Mouse (Mus musculus) right cerebral cortex, postnatal 4 days (tissue): ENCODE results near the gene Meox1.

Experiments
- DNase-seq: peaks from one replicate; pipeline ENCODE4 v3.0.0-alpha.2; 2022

The Meox1 gene

DNA sequence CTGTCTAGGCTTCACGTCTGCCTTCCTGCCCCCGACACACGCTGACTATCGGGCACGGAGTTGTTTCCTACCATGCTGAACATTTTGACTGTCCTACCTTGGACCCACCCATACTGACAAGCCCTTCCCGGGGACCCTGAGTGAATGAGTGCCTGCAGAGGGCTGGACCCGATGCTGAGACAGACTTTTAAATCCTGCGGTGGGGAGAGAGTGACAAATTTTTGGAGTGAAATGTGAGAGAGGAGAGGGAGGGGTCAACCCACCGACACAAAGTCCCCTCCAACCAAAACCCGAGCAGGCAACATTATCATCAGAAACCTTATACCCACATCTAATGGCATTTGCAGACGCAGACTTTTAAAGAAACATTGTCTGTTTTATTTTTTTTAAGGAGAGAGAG, at the start of gene Meox1:
Meox1 (minus strand) TSS at position 171 of the 400 bp plus-strand sequence.
- no peak for DNase-seq

DNA sequence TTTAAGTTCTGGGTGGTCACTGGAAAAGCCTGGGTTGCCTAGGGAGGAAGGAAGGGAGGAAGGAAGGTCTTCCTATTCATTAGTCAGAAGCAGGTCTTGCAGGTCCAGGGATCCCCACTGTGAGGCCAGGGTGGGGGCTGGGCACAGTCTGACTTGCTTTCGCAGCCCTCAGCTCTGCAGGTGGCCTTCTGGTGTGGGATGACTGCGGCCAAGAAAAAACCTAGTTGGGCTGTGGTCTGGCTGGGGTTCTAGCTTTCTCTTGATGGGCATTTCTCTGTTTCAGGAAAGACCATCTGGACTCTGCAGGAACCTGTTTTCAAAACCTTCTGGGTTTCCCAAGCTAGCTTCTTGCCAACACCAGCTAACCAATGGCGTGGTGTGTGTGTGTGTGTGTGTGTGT, 48.9 kb upstream of the Meox1 start:
- no peak for DNase-seq

DNA sequence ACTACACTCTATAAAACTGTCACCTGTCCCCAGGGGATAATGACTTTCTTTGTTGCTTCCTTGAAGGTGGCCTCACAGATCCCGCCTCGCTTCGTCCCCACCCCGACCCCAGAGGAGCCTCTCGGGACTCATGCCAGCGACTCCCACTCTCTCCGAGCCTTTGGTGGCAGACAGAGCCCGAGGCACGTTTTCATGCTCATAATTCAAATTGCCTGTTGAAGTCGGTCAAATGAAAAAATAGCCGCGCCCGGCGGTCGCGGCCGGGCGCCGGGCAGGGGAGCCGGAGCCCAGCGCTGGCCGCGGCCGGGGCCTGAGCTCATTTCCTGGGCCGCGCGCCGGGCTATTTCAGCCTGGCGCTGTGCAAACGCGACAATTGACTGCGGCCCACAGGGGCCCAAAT, 42.9 kb upstream of the Meox1 start:
- peak; percentile 41 for DNase-seq

DNA sequence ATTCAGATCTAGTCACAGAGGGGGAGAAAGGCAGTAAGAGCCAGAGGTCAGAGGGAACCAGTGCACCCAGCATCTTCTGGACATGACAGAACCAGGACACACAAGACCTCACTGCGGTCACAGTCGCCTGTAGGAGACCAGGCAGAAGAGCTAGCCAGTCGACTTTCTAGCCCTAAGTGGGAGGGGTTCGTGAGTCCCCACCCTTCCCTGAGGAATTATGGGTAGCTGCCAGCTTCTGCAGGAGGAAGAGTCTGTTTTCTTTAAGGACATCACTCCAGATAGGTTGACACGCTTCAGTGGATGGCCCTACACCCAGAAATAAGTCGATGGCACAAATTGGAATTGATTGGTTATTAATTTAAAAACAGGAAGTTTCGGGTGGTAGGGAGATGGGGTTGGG, 42.2 kb upstream of the Meox1 start:
- DNase-seq: no peak

DNA sequence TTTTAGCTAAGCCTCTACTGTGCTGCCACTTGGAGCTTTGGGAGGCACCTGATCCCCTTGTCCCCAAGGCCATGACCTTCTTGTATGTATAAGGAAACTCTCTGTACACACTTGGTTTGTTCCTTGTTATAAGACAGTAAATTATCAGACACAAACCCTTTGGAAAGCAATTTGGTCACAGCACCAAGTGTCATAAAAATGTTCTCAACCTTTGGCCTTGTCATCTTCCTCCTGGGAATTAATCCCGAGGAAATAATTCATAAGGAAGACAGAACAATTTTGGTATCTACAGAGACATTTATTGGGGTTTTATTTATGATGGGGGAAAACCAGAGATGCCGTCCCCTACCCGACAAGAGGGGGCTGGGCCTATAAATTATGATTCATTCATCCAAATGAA, 41.6 kb upstream of the Meox1 start:
- no peak for DNase-seq

DNA sequence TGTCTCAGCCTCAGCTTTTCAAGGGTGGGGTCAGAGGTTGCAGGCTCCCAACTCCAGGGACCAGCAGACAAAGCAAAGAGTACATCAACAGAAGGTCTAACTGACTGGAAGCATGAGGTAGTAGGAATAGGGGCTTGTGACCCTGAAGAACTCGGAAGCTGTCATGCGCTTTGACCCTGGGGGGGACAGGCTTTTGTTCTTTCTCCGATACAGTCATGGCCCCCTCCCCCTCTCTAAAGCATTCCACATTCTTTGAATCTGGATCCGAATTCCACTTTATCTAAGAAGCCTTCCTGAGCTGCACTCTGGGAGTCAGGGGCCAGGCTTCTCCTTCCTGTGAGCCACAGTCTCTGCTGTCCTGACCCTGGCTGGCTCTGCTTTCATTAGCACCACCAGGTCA, 37.8 kb upstream of the Meox1 start:
- no peak for DNase-seq

DNA sequence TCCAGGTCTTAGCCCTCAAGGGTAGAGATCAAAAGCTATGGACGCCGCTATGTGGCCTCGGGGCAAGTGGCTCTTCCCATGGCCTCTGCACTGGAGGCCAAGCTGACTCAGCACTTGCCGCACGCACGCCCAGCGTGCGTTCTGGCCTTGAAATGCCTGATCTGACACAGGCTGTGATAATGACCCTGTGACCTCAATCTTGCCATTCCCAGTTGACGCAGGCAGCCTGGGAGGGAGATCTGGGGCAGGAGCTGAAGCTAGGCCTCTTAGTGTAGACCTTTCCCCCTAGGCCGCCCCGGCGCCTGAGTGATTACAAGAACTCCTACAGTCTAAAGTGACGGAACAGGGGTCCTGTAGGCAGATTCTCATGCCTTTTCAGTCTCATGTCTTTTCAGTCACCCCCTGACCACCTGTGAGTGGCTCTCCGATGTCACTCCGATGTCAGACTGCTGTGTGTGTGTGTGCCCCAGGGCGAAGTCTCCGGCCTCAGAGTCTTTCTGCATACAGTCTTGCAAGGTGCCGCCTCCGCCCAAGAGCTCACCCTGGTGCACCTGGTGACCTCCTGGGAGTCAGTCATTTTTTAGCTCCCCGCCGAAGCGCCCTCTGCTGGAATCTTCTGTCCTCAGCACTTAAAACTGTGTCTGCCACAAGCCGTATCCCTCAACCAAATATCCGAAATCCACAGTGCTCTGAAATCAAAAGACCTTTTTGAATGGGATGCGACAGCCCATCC, 34.0 kb upstream of the Meox1 start:
- DNase-seq: peak; percentile 34

DNA sequence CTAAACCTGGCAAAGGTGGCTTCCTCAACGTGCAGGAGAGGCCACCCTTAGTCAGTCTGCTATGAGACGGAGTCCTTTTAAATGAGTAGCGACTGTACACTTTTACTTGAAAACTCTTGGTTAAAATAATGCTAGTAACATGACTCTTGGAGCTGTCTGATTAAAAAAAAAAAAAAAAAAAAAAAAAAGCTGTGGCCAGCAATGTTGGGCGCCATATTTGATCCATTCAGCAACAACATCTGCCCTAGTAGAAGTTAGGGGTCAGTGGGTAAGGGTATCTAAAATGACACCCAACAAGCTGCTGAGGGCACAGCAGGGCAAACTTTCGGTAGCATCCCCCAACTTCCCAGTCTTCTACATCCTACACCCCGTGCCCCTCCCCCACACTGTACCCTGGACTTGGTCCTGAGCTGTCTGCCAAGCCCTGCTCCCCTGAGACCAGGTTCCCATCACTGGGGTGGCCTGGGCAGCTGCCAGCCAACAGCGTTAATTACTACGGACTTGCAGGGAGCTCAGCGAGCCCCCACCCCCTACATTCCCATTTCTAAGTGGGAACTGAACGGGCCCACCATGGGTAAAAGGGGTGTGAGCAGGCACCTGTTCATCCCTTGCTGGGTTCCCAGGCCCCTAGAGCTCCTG, 32.9 kb upstream of the Meox1 start:
- DNase-seq: no peak

DNA sequence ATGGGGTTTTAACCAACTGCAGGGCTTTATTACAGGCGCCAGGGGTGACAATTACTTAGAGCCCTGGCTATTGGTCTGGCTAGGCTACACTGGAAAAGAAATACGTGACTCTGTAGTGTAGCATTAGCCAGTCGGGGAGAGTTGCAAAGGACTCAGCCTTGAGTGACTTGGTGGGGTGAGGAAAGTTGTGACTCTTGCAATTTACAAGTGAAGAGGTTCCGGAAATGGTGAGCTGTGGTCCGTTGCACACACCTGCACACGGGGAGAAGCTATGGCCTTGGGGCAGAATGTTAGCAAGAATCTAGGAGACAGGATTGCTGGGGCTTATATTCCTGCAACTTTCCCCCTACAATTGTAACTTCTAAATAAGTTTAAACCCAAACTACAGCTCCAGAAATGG, 31.5 kb upstream of the Meox1 start:
- no peak for DNase-seq

DNA sequence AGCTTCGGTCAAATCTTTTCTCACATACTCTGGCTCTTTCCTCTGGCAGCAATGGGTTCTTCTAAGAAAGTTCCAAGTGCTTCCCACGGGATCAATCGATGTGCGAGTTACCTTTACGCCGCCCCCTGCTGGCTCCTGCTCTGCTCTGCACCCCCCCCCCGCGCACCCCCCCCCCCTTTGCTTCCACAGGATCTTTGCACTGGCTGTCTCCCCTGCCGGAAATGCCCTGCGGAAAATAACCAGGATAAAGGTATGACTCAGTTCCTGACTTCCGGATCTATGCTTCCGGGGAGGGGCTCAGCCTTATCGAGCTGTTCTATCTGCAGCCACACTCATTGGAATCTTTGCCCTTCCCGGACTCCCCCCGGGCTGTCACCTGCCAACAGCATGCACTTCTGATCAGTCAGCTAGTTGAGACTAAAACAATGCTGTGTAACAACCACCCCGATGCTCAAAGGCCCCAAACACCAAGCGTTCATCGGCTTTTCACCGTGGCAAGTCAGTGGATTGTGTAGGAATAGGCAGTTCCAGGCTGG, 30.3 kb upstream of the Meox1 start:
- DNase-seq: no peak

DNA sequence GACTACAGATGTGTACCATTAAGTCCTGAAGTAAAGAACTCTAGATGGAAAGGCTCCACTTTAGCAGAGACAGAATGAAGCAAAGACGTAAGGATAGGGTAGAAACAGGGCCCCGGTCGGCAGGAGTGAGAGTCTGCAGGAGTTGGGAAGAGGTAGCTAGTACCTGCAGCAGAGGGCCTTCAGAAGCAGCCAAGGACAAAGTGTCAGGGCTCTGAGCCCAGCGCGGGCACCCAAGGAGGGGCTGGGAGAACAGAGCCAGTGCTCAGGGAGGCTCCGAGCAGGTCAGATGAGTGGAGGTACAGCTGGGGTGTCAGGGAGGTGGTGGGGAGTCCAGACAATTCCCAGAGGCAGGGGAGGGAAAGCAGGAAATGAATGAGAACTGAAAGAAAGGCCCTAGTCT, 29.8 kb upstream of the Meox1 start:
- DNase-seq: no peak

DNA sequence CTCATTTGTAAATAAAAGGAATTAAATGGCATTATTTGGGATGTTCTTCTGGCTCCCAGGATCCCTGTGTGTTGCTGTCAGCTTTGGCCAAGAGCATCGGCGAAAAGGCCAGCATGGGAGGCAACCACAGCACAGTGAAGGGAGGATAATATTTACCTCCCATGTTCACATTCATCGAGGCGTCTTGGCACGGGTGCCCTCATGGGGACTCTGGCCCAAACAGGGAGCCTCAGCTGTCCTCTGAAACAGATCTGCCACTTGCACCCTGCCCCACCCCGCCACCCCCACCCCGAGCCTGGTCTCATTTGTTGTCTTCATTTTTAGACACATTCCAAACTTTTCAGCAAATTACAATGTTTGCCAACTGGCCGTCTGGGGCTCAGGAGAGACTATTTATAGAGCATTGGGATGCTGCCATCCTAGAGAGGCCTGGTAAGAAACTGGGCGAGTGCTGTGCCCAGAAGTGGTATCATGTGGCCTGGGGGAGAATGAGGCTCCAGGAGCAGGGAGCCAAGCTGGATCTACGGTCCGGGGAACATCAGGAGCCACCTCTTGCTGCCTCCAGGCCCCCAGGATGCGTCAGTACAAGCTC, 27.3 kb upstream of the Meox1 start:
- no peak for DNase-seq

DNA sequence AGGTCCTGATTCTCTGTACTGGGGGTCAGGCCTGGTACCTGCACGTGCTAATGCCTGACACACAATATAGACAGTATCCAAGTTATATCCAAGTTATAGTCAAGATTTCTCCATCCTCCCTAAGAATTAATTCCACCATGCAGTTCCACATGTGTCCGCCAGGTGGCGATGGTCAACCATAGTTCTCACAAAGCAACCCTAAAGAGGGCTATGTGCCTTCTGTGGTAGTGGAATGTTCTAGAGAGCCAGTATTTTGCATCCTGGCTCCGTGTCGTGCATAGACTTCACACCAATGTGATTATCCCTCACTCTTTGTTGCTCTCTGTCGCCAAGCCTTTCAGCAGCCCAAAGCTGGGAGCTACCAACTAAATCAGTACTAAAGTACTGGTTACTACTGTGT, 25.5 kb upstream of the Meox1 start:
- DNase-seq: peak; percentile 90

DNA sequence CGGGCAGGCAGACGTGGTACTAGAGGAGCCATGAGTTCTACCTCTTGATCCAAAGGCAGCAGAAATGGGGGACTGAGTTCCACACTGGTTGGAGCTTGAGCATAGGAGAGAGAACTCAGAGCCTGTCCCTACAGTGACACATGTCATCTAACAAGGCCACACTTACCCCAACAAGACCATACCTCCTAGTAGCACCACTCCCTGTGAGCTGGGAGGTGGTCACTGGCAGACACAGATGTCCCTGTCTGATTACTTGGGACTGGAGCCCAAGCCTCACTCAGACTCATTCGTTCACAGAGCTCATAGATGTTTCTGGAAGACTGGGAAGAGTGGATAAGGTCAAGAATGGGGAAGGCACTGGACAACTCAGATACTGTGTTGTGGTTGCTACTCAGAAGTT, 24.4 kb upstream of the Meox1 start:
- DNase-seq: no peak

DNA sequence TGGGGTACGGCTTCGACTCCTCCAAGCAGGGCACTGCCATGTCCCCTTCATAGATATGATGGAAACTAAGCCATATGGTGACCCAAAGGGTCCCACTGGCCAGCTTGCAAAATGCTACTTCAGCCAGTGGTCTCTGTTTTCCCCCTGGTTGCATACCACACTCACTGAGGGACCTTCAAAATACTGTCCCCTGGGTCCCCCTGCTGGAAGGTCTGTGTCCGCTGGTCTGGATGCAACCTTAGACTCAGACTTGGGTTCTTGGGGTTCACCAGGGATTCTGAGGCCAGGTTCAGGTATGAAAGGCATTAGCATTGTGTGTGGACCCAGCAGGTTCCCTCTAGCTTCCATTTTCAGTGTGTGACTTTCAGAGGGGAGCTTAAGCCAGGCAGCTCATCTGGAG, 22.6 kb upstream of the Meox1 start:
- no peak for DNase-seq

DNA sequence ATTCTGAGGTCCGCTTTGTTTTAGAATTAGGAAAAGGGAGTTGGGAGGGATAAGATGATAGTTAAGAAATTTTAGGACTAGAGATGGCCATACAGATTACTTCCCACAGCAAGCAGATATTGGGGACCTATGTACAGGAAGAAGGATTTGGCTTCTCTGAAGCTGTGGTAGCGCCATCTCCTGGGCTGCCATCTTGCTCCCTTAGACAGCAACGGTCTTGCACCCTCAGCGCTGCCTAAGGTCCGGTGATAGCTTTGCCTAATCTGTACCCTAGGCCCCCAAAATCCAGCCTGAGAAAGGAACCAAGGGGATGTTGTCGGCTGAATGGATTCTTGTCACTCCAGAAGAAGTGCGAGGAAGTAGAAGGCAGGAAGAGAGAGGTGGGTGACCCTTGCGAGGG, 19.4 kb upstream of the Meox1 start:
- no peak for DNase-seq

DNA sequence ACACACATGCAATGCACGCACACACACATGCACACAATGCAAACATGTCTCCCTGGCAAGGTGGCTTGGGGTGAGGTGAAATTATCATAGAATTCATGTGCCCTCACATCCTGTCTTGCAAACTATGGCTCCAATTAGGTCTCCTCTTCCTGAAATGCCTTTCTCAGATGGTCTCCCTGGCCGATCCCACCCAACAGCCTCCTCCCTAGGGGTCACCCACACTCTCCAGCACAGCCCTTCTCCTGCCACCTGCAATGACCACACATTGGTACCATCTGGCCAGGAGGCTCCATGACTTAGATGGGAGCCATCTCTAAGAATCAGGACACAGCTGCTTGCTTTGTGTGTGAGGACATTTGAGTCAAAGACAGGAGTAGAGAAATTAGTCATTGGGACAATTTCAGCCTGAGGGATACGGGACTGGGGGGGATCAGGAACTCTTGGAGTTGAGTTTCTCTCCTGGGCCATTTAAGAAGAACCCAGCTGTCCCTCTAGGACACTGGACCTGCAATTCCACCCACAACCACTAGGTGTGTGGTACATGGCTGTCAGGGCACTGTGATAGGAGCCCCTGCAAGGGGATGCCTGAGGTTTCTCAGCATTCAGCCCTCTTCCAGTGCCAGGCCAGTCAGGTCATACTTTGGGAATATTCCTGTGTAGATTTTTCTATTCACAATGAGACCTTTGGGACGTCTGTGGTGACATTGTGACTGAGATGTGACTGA, 17.8 kb upstream of the Meox1 start:
- no peak for DNase-seq

DNA sequence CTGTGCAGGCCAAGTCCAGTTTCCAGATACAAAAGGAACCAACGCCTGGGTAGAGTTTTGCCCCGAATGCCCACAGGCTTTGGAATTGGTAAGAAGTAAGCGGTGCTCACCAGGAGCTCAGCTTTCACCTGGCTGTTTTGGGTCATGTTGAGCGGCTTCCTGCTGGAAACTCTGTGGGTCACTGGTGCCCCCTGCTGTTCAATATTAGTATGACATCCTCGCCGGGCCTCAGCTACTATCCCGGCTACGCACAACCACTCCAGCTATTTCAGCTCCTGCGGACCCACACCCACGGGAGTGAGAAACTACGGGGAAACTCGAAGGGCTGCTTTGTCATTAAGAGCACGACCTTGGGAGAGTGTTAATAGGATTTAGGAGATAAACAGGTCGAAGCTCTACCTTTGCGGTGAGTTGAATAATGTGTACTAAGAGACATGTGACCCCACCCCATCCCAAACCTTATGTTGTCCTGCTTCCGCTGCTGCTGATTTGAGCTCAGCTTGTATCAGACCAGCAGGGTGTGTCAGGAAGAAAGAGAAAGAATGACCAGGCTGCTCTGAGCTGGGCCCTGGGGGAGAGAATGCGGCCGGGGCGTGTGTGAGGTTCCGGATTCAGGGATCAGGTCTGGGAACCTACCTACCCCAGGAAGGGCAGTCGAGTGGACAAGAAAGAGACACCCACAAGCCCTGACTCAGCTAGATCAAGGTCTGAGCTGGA, 16.2 kb upstream of the Meox1 start:
- peak; percentile 88 for DNase-seq

DNA sequence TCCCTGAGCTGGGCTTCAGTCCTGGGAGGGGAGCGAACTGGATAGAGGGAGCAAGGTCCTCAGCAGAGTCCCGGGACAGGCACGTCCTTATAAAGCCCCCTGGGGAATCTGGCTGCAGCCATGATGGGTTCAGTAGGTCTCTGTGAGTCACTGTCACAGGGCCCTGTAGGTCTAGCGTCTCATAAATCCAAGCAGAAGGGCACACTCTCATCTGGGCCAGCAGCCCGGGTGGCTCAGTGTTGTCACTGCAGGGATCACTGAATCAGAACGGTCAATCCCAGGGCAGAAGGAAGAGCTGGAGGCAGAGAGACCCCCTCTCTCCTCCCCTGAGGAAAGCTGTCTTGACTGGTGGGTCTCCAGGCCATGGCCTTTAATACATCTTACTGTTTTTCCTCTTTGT, 14.6 kb upstream of the Meox1 start:
- DNase-seq: no peak

DNA sequence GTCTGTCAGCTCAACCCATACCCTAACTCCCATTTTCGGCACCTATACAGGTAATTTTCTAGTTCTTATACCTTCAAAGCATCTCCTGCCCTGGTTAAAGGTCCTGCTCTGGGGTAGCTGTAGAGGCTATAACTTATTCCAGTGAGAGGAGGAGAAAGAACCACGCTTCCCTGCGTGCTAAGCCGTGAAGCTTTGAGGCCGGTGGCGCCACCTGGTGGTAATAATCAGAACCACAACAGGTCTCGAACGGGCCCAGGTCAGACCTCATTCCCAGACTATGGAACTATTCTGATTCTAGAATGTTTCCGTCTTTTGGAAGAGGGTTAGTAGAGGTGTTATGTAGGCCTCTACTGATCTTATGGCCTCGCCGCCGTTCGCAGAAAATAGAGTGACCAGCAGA, 10.9 kb upstream of the Meox1 start:
- DNase-seq: peak; percentile 85

DNA sequence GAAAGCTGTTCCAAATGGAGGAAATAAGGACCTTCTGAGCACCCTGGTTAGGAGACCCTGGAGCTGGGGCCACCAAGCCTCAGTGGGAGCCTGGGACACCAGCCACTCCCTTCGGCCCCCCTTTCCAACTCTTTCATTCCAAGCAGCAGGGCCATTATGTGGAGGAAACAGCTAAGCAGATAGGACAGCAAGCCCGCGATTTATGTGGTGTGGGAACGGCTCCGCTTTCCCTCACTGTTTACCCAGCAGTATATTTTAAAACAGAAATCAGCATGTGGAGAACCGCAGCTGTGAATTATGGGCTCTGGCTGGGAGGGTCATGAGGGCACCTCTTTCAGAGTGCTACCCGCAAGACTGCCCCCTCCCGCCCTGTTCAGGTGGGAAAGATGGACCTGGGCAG, 7.1 kb upstream of the Meox1 start:
- no peak for DNase-seq

DNA sequence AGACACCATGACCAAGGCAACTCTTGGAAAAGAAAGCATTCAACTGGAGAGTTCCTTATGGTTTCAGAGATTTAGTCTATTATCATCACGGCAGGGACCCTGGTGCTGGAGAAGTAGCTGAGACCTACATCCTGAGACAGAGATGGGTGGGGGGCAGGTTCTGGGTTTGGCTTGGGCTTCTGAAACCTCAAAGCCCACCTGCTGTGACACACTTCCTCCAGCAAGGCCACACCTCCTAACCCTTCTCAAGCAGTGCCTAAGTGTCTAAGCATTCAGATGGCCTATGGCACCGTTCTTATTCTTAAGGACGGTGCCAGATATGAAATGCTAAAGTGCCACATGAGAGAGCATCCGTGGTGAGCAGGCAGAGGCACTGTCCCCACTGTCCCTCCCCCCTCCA, 4.2 kb upstream of the Meox1 start:
- DNase-seq: no peak
